Mouse (Mus musculus) liver, embryonic 14.5 days (tissue): ENCODE results near the gene Ubxn2a.

Source experiments
- CTCF ChIP-seq: IDR thresholded peaks from 2 replicates; pipeline ENCODE4 v1.5.1; 2016; ENCODE audit warnings: antibody characterized with exemption, low read depth, control low read depth
- EP300 ChIP-seq: IDR thresholded peaks from 2 replicates; pipeline ENCODE4 v1.6.1; 2016; ENCODE audit warnings: antibody characterized with exemption, low read depth

GRCm38 (mm10) chr12:4840741-4841140, 66.8 kb downstream of the Ubxn2a start:
- no peak for TF ChIP-seq CTCF
- no peak for TF ChIP-seq EP300
